Mouse (Mus musculus) heart, postnatal 36 days (tissue): ENCODE measurements around the gene Defa28. TPM values are rescaled to one million over a fixed set of nuclear protein-coding genes. Genes with fewer than 3 reads are reported as not detected.
"Not testable (repeated sequence)": the region's sequence is repeated elsewhere in the genome, so short reads cannot be mapped to it uniquely, and the experiment has no call there.

ENCODE experiments used
- DNase-seq, 2 experiments: peaks; one replicate each; pipeline ENCODE4 v3.0.0; 2021 to 2022
- intact Hi-C: fragments of 180-260 bp; cut with DNase I; formaldehyde crosslinking; loops from one replicate; pipeline ENCODE4 v1.15.1; 2025
- total RNA-seq, 2 experiments: library from RNA; stranded (reverse); gene quantifications; 2 replicates each; pipeline ENCODE4 v1.2.3; 2021

Defa28 gene
- not detected for total RNA-seq

- DNase-seq, intact Hi-C loops: not testable (repeated sequence)
Observed at GRCm38 (mm10) chr8:21582706-21583105, at the start of gene Defa28. Gene Defa28 (plus strand): TSS chr8:21583006.

GRCm38 (mm10) chr8:21565086-21565485, 17.7 kb upstream of the Defa28 start, which contains the start of gene Defa37:
Gene Defa37 (plus strand): TSS chr8:21565386.
- DNase-seq, intact Hi-C loops: not testable (repeated sequence)

GRCm38 (mm10) chr8:21594408-21594807, 11.6 kb downstream of the Defa28 start, which contains the start of gene Gm7861:
Gene Gm7861 (minus strand): TSS chr8:21594508.
- DNase-seq, intact Hi-C loops: not testable (repeated sequence)

DNA sequence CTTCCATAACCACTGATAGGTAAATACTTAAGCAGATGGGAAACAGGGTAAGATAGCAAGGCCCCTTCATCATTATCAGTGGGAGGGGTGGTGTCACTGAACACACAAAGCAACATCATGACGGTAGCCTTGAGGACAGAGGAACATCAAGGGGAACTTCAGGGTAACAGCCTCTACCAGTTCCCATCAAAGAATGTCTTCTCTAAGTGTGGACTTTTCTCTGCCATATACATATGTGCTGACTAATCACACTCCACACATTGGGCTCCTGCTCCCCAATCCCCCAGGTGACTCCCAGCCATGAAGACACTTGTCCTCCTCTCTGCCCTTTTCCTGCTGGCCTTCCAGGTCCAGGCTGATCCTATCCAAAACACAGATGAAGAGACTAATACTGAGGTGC, 35.1 kb downstream of the Defa28 start, which contains the start of gene Defa26:
TSS of gene Defa26 (plus strand) at position 301 of the 400 bp plus-strand sequence.
- intact Hi-C loops = not testable (repeated sequence)

More for the DNA sequence above, 35.1 kb downstream of the Defa28 start, which contains the start of gene Defa26:
- not testable (repeated sequence) for DNase-seq

Other genes starting within 250 kb of the Defa28 start
- not detected for gene Defa2, start 204.5 kb upstream of the Defa28 start, total RNA-seq
- not detected for gene Defa33, start 191.2 kb upstream of the Defa28 start, total RNA-seq
- gene Defa36, start 155.6 kb upstream of the Defa28 start, total RNA-seq = not detected
- not detected for gene Gm7849, start 126.4 kb upstream of the Defa28 start, total RNA-seq
- not detected for gene Defa20, start 73.7 kb upstream of the Defa28 start, total RNA-seq
- gene Defa32, start 54.0 kb upstream of the Defa28 start, total RNA-seq = not detected
- not detected for gene Defa37, start 17.6 kb upstream of the Defa28 start, total RNA-seq
- gene Gm7861, start 11.5 kb downstream of the Defa28 start, total RNA-seq = not detected
- gene Defa26, start 35.2 kb downstream of the Defa28 start, total RNA-seq = not detected
- not detected for gene Defa17, start 72.8 kb downstream of the Defa28 start, total RNA-seq
- not detected for gene Defa34, start 82.8 kb downstream of the Defa28 start, total RNA-seq
- gene AY761184, start 120.6 kb downstream of the Defa28 start, total RNA-seq = not detected
- gene Defa24, start 151.5 kb downstream of the Defa28 start, total RNA-seq = not detected
- gene Defb50, start 240.5 kb downstream of the Defa28 start, total RNA-seq = not detected